Mouse (Mus musculus): ENCODE data around the gene Mettl9. TPM values are rescaled to one million over a fixed set of nuclear protein-coding genes. Genes with fewer than 3 reads are reported as not detected.
A peak's percentile ranks its signal among the peaks of the same experiment; 100 is the strongest.

The Mettl9 gene
- total RNA-seq, 2 experiments from 2014 or later: 20.3 to 23.5 TPM

DNA sequence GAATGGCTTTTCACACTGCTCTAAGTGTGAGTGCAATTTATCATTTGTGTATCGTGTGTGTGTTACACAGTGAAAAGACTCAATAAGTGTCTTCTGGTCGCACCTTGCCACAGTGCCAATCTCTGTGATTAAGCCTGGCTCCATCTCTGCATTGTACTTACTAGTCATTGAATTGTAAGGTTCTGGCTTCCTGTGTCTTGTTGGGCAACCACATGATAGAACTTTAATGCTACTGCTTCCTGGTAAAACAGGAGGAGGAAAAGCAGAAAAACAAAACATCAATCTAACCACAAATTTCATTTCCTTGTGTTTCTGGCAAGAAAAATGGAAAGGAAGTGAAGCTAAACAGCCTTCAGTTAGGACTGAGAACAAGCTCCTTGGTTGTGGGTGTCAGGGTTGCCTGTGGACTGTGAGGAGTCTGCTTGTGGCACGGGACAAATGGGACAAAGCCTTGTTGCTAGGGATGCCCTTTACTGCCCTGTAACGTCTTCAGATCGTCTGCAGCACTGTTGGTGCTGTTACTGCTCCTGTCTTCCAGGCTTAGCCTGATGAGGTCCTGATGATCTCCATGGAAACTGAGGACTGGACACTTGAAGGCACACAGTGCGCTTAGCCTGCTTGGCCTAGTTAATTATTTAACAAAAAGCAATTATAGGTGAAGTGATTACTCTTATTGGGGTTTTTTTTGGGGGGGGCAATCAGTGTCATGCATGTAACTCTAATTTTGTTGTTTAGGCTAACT, 25.4 kb downstream of the Mettl9 start:
- H3K27ac ChIP-seq: peak overlapping the region; percentile 10; the same call in 1 of the 2 replicates
- TF ChIP-seq CTCF (IDR thresholded peaks at IDR 0.05): no peak
- DNase-seq: no peak
- no peak overlapping the region for H3K4me3 ChIP-seq
- intact Hi-C loops (cut with DNase I): no loop called here

DNA sequence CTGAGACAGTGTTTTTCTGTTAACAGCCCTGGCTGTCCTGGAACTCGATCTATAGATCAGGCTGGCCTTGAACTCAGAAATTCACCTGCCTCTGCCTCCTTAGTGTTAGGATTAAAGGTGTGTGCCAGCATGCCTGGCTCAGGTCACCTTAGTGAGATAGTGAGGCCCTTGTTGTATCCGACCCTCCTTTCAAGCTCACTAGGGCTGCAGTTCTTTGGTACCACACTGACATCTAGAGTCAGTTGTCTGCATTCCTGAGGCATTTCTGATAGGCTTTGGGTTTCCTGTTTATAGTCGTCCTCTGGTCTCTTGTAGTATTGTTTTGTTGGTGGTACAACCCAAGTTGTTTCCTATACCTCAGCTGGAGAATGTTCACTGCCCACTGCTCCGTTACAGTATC, 30.1 kb downstream of the Mettl9 start:
- Histone ChIP-seq H3K27ac (no peak overlapping the region), H3K4me3 (no peak overlapping the region)
- intact Hi-C loops (cut with DNase I): loop anchor here (1.0 kb wide), 1 partner anchor 130 kb away; no protein-coding TSS in a partner anchor
- no peak for DNase-seq
- peak; percentile 56 for TF ChIP-seq CTCF (IDR thresholded peaks at IDR 0.05)

DNA sequence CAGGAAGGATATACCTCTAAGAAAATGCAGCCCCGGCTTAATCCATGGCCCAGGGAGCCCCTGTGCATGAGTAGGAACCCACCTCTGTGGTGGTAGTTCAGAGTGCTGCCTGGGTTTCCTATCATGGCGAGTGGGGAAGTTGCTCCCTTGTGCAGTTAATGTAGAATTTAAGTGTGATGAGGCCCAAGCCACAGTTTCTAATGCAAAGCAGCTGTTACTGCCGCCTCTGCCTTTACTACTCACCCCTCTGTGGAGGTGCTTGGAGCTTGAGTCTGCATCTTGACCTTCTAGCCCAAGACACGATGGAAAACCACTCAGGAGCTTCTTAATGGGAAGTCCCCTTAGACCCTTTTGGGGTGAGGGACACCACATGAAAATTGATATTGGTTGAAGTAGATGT, 37.0 kb downstream of the Mettl9 start:
- no peak for DNase-seq
- H3K27ac ChIP-seq: no peak overlapping the region
- intact Hi-C loops (cut with DNase I): no loop called here
- H3K4me3 ChIP-seq: no peak overlapping the region
- TF ChIP-seq CTCF (IDR thresholded peaks at IDR 0.05): no peak

- no peak for TF ChIP-seq CTCF (IDR thresholded peaks at IDR 0.05)
- intact Hi-C loops (cut with DNase I): no loop called here
- no peak for DNase-seq
- peak overlapping the region; percentile 63 for H3K27ac ChIP-seq
- no peak overlapping the region for H3K4me3 ChIP-seq
These were observed 38.3 kb downstream of the Mettl9 start for GRCm38 (mm10) chr7:121072506-121072905.

DNA sequence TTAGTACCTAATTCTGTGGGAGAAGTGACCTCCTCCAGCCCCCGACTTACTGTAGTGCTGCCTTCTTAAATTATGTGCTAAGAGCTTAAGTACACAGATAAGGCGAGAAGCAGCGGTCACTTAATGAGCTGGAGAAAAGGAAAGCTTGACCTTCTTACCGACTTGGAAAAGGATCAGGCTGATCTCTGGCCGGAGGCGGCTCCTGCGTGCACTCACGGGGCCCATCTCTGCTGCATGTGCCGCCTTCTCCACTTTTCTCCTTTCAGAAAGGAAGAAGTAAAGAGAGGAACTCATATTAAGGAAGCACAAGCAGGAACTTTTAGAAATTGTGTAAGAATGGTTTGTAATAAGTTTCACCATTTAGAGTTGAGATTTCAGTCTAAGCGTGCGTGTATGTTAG, 40.0 kb downstream of the Mettl9 start, which contains the start of gene Igsf6:
Gene Igsf6, minus strand, starts transcription at position 292 of the 400 bp plus-strand sequence.
- TF ChIP-seq CTCF (IDR thresholded peaks at IDR 0.05): no peak
- peak; percentile 32 for DNase-seq
- Histone ChIP-seq H3K27ac (peak within 1 kb of the TSS; percentile 65), H3K4me3 (peak within 1 kb of the TSS; percentile 36)
- intact Hi-C loops (cut with DNase I): no loop called here

DNA sequence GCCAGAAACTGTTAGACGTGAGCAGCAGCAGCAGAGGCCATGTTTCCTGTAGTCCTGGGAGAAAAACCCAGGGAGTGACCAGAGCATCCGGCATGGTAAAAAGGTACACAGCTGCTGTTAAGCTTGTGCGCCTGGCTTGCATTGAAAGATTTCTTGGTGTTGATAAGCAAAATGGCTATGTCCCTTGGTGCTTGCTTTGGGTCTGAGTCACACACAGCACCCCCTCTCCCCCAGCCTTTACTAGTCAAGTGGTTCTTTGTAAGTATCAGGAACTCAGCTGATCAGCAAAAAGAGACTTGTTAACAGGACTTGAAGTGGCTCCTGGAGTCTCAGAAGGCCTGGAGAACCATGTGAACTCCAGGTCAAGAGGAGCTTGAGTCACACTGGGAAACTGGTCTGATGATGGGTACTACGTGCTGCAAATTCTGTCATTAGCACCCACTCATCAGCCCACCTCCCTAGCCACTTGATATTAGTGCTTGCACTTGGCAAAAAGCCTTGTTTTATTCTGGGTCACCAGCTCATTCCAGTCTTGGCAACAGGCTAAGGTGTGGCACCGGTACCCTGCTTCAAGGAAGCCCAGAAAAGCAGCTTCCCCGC, 40.7 kb downstream of the Mettl9 start:
- peak overlapping the region; percentile 65 for H3K27ac ChIP-seq
- intact Hi-C loops (cut with DNase I): no loop called here
- no peak for DNase-seq

DNA sequence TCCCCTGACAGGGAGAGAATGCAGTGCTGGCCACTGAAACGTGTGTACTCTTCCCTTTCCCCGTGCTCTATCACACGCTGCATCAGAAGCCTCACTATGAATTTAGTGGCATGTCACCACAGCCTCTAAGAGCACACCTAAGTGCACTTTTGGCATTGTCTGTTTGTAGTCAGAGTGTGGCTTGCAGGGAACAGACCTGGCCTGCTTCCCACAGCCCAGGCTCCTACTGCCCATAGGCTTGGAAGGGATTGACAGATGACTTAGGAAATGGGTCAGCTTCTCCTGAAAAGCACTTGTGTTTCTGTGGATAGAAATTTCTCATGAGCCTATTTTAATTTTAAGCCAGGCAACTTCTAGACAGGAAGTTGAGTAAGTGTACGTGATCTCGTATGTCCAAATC, 41.2 kb downstream of the Mettl9 start:
- DNase-seq: no peak
- Histone ChIP-seq H3K27ac (peak overlapping the region; percentile 65), H3K4me3 (no peak overlapping the region)
- TF ChIP-seq CTCF (IDR thresholded peaks at IDR 0.05): no peak
- intact Hi-C loops (cut with DNase I): no loop called here

More for the DNA sequence above, 40.7 kb downstream of the Mettl9 start:
- TF ChIP-seq CTCF (IDR thresholded peaks at IDR 0.05): no peak
- peak overlapping the region; percentile 36; the same call in 1 of the 2 replicates for H3K4me3 ChIP-seq

DNA sequence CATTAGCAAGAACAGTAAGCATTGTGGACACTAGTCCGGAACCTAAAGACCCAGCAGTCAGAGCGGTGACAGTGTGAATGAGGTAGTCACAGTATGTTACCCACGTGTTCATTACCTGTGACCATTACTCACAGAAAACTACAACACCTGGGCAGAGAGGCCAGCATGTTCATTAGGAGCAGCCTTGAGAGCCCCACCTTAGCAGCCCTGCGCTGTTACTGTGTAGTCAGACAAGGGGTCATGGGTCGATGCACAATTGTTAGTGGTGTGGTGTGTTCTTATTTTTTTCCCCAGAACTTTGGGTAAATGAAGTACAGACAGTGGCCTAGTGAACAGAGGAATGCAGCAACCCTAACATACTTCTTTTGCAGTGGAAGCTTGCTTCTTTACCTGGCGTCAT, 43.1 kb downstream of the Mettl9 start:
- DNase-seq: no peak
- no peak for TF ChIP-seq CTCF (IDR thresholded peaks at IDR 0.05)
- intact Hi-C loops (cut with DNase I): loop anchor here (1.0 kb wide), 1 partner anchor 43 kb away; no protein-coding TSS in a partner anchor
- no peak overlapping the region for H3K27ac ChIP-seq
- H3K4me3 ChIP-seq: no peak overlapping the region

- DNase-seq: peak; percentile 46
- H3K27ac ChIP-seq: no peak overlapping the region
- TF ChIP-seq CTCF (IDR thresholded peaks at IDR 0.05): peak; percentile 88
- H3K4me3 ChIP-seq: no peak overlapping the region
- intact Hi-C loops (cut with DNase I): loop anchor here (1.0 kb wide), 1 partner anchor 42 kb away; no protein-coding TSS in a partner anchor
These were observed 43.6 kb downstream of the Mettl9 start for GRCm38 (mm10) chr7:121077829-121078228.

DNA sequence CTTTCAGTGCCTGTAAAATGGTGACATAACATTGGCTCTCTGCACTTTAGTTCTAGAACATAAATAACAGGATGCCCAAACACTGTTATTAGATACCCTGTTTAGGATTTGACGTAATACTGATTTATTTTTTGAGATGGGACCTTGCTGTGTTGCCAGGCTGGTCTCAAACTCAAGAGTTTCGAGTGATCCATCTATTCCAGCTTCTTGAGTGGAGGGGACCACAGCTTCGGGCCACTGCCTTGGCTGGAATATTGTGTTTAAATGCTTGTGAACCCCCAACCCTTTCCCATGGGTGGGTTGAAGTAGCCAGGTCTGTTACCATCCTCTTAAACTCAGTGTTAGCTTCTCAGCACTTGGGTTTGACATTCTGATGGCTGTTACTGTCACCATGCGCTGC, 47.1 kb downstream of the Mettl9 start, which contains the start of gene Otoa:
Gene Otoa, plus strand, starts transcription at position 301 of the 400 bp plus-strand sequence.
- Histone ChIP-seq H3K4me3 (no peak within 1 kb of the TSS), H3K27ac (no peak within 1 kb of the TSS)
- no peak for DNase-seq
- TF ChIP-seq CTCF (IDR thresholded peaks at IDR 0.05): no peak
- intact Hi-C loops (cut with DNase I): no loop called here

DNA sequence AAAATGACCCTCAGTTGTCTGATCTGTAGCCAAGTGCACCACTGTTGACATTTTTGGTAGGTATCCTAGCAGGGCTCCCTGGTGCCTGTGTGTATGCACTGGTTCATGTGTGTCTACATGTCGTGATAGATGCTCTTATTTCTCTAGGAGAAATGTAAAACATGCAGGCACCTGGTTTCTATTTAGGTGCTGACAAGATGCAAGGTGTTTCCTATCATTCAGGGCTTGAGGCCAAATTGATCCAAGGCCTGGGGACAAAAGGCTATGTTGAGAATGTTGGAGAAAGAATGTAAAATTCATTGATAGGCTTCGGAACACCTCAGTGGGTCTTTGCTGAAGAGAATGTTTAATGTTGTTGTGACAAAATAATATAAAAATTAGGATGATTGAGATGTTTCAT, 47.6 kb downstream of the Mettl9 start:
- no peak overlapping the region for H3K27ac ChIP-seq
- no peak for DNase-seq
- H3K4me3 ChIP-seq: no peak overlapping the region
- no peak for TF ChIP-seq CTCF (IDR thresholded peaks at IDR 0.05)
- intact Hi-C loops (cut with DNase I): no loop called here

DNA sequence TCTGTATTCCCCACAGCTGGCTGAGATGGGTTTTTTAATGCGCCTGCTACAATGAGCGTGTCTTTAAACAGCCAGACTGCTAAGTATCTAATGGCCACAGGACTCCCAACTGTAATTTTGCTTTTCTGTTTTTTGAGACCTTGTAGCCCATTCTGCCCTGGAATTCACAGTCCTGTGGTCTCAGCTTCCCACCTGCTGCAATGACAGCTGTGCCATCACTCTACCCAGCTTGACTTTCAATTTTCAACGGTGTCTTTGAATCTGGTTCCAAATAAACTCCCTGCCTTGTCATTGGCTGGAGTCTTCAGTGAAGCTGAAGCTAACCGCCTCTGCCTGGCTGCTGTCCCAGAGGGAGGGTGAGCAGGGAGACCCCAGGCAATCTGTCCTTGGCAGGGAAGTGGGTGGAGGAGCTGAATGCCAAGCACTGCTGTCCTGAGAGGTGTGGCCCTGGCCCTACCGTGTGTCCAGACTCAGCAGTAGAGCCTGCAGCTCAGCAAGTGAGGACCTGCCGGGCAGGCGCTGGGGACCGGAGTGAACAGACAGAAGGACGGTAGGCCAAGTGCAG, 48.8 kb downstream of the Mettl9 start:
- peak; percentile 29 for DNase-seq
- intact Hi-C loops (cut with DNase I): no loop called here
- H3K27ac ChIP-seq: no peak overlapping the region
- no peak overlapping the region for H3K4me3 ChIP-seq
- TF ChIP-seq CTCF (IDR thresholded peaks at IDR 0.05): no peak

GRCm38 (mm10) chr7:121084840-121085453, 50.7 kb downstream of the Mettl9 start:
- DNase-seq: no peak
- TF ChIP-seq CTCF (IDR thresholded peaks at IDR 0.05): no peak
- H3K4me3 ChIP-seq: no peak overlapping the region
- intact Hi-C loops (cut with DNase I): no loop called here
- no peak overlapping the region for H3K27ac ChIP-seq

All from gastrocnemius, adult 2 months (tissue).